Mouse (Mus musculus) kidney, embryonic 14.5 days (tissue): ENCODE results near the gene Tmcc2. TPM values are rescaled to one million over a fixed set of nuclear protein-coding genes. Genes with fewer than 3 reads are reported as not detected.

Experiments
- ATAC-seq: fragments of 200-750 bp; cut with Nextera tagmentation; 2 replicates; pipeline ENCODE4 v1.8.0; 2017; ENCODE audit warnings: moderate number of reproducible peaks, mild to moderate bottlenecking, moderate TSS enrichment, moderate library complexity; ENCODE audit not compliant: low FRiP score, low TSS enrichment
- H3K27ac ChIP-seq: fragments of 300-500 bp; sonication (generic); 2 replicates; pipeline ENCODE4 v1.5.1; 2014; ENCODE audit warnings: low read depth, mild to moderate bottlenecking, low read length, moderate library complexity, mixed read lengths
- H3K27me3 ChIP-seq: fragments of 300-500 bp; sonication (generic); 2 replicates; pipeline ENCODE4 v1.6.1; 2014; ENCODE audit warnings: mild to moderate bottlenecking, low read length; ENCODE audit not compliant: control insufficient read depth, insufficient read depth
- H3K36me3 ChIP-seq: fragments of 300-500 bp; sonication (generic); 2 replicates; pipeline ENCODE4 v1.6.1; 2014; ENCODE audit warnings: low read length, mixed read lengths; ENCODE audit not compliant: control insufficient read depth, insufficient read depth
- H3K4me1 ChIP-seq: fragments of 300-500 bp; sonication (generic); 2 replicates; pipeline ENCODE4 v1.6.1; 2014; ENCODE audit warnings: low read length, mixed read lengths; ENCODE audit not compliant: control insufficient read depth, insufficient read depth
- H3K4me2 ChIP-seq: fragments of 300-500 bp; sonication (generic); replicated peaks from 2 replicates; pipeline ENCODE4 v1.6.1; 2014; ENCODE audit warnings: low read depth, mild to moderate bottlenecking, low read length
- H3K4me3 ChIP-seq: fragments of 300-500 bp; sonication (generic); 2 replicates; pipeline ENCODE4 v1.5.1; 2014; ENCODE audit warnings: mild to moderate bottlenecking, low read length
- H3K9ac ChIP-seq: fragments of 300-500 bp; sonication (generic); 2 replicates; pipeline ENCODE4 v1.6.1; 2014; ENCODE audit warnings: low read depth, mild to moderate bottlenecking, low read length, moderate library complexity
- H3K9me3 ChIP-seq: fragments of 300-500 bp; sonication (generic); 2 replicates; pipeline ENCODE4 v1.6.1; 2016; ENCODE audit warnings: low read length; ENCODE audit not compliant: control insufficient read depth
- WGBS: fragments of 180-500 bp; shearing (Covaris S2); extraction: QIAGEN DNeasy Blood & Tissue Kit; methylation state at CpG from one replicate; pipeline ENCODE4 v1.1.7; 2014; 5-methylcytosine and 5-hydroxymethylcytosine counted together
- polyA plus RNA-seq: library from polyadenylated mRNA; unstranded; fragments of >200 nt; fragmentation: Nextera tagmentation; extraction: Ambion mirVana; gene quantifications from 2 replicates; pipeline ENCODE4 v1.2.1, GENCODE M21; 2014

The Tmcc2 gene
- polyA plus RNA-seq: 5.5 and 6.2 TPM in 2 replicates

- peak within 1 kb of the TSS; percentile 90 for H3K9ac ChIP-seq
- no peaks in the 10 kb centered on the region for H3K27me3 ChIP-seq
- H3K9me3 ChIP-seq: no peaks in the 10 kb centered on the region
- H3K4me1 ChIP-seq: peaks cover 24% of the 10 kb centered on the region
- H3K27ac ChIP-seq: peak within 1 kb of the TSS; percentile 43; the same call in 1 of the 2 replicates
- peak within 1 kb of the TSS; percentile 95 for H3K4me2 ChIP-seq
- WGBS: under 1% methylated on average over 48 of the region's 50 CpGs
- peak; percentile 81; the same call in 1 of the 2 replicates for ATAC-seq
- H3K4me3 ChIP-seq: peak within 1 kb of the TSS; percentile 80
- H3K36me3 ChIP-seq: no peaks in the 10 kb centered on the region
Observed at GRCm38 (mm10) chr1:132390691-132391579, at the start of gene Tmcc2. Gene Tmcc2 (minus strand): TSS chr1:132391281.

- Histone ChIP-seq H3K4me2 (no peak overlapping the region), H3K36me3 (peaks cover 38% of the 10 kb centered on the region; the same call in 1 of the 2 replicates), H3K27ac (no peak overlapping the region), H3K4me1 (no peaks in the 10 kb centered on the region), H3K4me3 (no peak overlapping the region), H3K9me3 (no peaks in the 10 kb centered on the region; the same call in 1 of the 2 replicates), H3K27me3 (no peaks in the 10 kb centered on the region), H3K9ac (no peak overlapping the region)
- ATAC-seq: no peak
- 80% methylated on average over 5 of the region's 5 CpGs for WGBS
Observed at GRCm38 (mm10) chr1:132437389-132437788, 46.3 kb upstream of the Tmcc2 start.

GRCm38 (mm10) chr1:132436960-132437359 lies 45.9 kb upstream of the Tmcc2 start:
- H3K27ac ChIP-seq: no peak overlapping the region
- 93% methylated on average over 1 of the region's 1 CpGs for WGBS
- H3K4me1 ChIP-seq: no peaks in the 10 kb centered on the region
- H3K9me3 ChIP-seq: no peaks in the 10 kb centered on the region; the same call in 1 of the 2 replicates
- no peak for ATAC-seq
- H3K27me3 ChIP-seq: no peaks in the 10 kb centered on the region
- H3K9ac ChIP-seq: no peak overlapping the region
- peaks cover 34% of the 10 kb centered on the region; the same call in 1 of the 2 replicates for H3K36me3 ChIP-seq
- H3K4me2 ChIP-seq: no peak overlapping the region
- H3K4me3 ChIP-seq: no peak overlapping the region

- ATAC-seq: no peak
- H3K4me3 ChIP-seq: no peak overlapping the region
- WGBS: 75% methylated on average over 4 of the region's 4 CpGs
- no peak overlapping the region for H3K9ac ChIP-seq
- H3K36me3 ChIP-seq: peaks cover 31% of the 10 kb centered on the region; the same call in 1 of the 2 replicates
- peaks cover 4% of the 10 kb centered on the region; the same call in 1 of the 2 replicates for H3K4me1 ChIP-seq
- H3K4me2 ChIP-seq: no peak overlapping the region
- H3K9me3 ChIP-seq: no peaks in the 10 kb centered on the region; the same call in 1 of the 2 replicates
- H3K27me3 ChIP-seq: no peaks in the 10 kb centered on the region
- peak overlapping the region; percentile 47; the same call in 1 of the 2 replicates for H3K27ac ChIP-seq
Observed at GRCm38 (mm10) chr1:132436320-132436958, 45.4 kb upstream of the Tmcc2 start.

GRCm38 (mm10) chr1:132434032-132434431 lies 43.0 kb upstream of the Tmcc2 start:
- H3K4me3 ChIP-seq: no peak overlapping the region
- H3K9me3 ChIP-seq: no peaks in the 10 kb centered on the region
- no peak for ATAC-seq
- H3K4me2 ChIP-seq: no peak overlapping the region
- WGBS: 88% methylated on average over 12 of the region's 12 CpGs
- no peak overlapping the region for H3K9ac ChIP-seq
- H3K27ac ChIP-seq: no peak overlapping the region
- H3K36me3 ChIP-seq: peaks cover 20% of the 10 kb centered on the region; the same call in 1 of the 2 replicates
- H3K27me3 ChIP-seq: no peaks in the 10 kb centered on the region
- peaks cover 4% of the 10 kb centered on the region; the same call in 1 of the 2 replicates for H3K4me1 ChIP-seq

- H3K9ac ChIP-seq: no peak overlapping the region
- H3K4me3 ChIP-seq: no peak overlapping the region
- H3K27ac ChIP-seq: no peak overlapping the region
- H3K9me3 ChIP-seq: no peaks in the 10 kb centered on the region
- no peaks in the 10 kb centered on the region for H3K27me3 ChIP-seq
- WGBS: 78% methylated on average over 5 of the region's 5 CpGs
- H3K36me3 ChIP-seq: peaks cover 20% of the 10 kb centered on the region; the same call in 1 of the 2 replicates
- peaks cover 4% of the 10 kb centered on the region; the same call in 1 of the 2 replicates for H3K4me1 ChIP-seq
- ATAC-seq: no peak
- no peak overlapping the region for H3K4me2 ChIP-seq
Observed at GRCm38 (mm10) chr1:132433349-132433748, 42.3 kb upstream of the Tmcc2 start.

- Histone ChIP-seq H3K9ac (no peak overlapping the region), H3K27me3 (no peaks in the 10 kb centered on the region), H3K36me3 (peaks cover 15% of the 10 kb centered on the region; the same call in 1 of the 2 replicates), H3K4me3 (no peak overlapping the region), H3K9me3 (no peaks in the 10 kb centered on the region), H3K4me2 (no peak overlapping the region), H3K4me1 (peaks cover 4% of the 10 kb centered on the region; the same call in 1 of the 2 replicates), H3K27ac (no peak overlapping the region)
- ATAC-seq: no peak
- 58% methylated on average over 9 of the region's 9 CpGs for WGBS
Observed at GRCm38 (mm10) chr1:132431716-132432115, 40.6 kb upstream of the Tmcc2 start.

- no peak overlapping the region for H3K4me3 ChIP-seq
- no peak overlapping the region for H3K9ac ChIP-seq
- no peak for ATAC-seq
- no peaks in the 10 kb centered on the region for H3K9me3 ChIP-seq
- H3K27ac ChIP-seq: no peak overlapping the region
- H3K27me3 ChIP-seq: no peaks in the 10 kb centered on the region
- peaks cover 4% of the 10 kb centered on the region; the same call in 1 of the 2 replicates for H3K4me1 ChIP-seq
- H3K36me3 ChIP-seq: peaks cover 11% of the 10 kb centered on the region; the same call in 1 of the 2 replicates
- H3K4me2 ChIP-seq: no peak overlapping the region
- 60% methylated on average over 3 of the region's 3 CpGs for WGBS
Observed at GRCm38 (mm10) chr1:132430818-132431217, 39.7 kb upstream of the Tmcc2 start.
